Mouse (Mus musculus): ENCODE data around the gene Sccpdh.

- TF ChIP-seq FLI1 (IDR thresholded peaks at IDR 0.05; ENCODE audit: low read length) (no peak), GATA1 (IDR thresholded peaks at IDR 0.05; ENCODE audit: borderline replicate concordance, low read length) (no peak)
These were observed 17.7 kb upstream of the Sccpdh start for GRCm38 (mm10) chr1:179650284-179650683.
